Mouse (Mus musculus) left cerebral cortex, postnatal 25 days (tissue): ENCODE data around the gene Kcnk2. TPM values are rescaled to one million over a fixed set of nuclear protein-coding genes. Genes with fewer than 3 reads are reported as not detected.
"Not testable (repeated sequence)": the region's sequence is repeated elsewhere in the genome, so short reads cannot be mapped to it uniquely, and the experiment has no call there.

ENCODE experiments used
- DNase-seq, 2 experiments: peaks; one replicate each; pipeline ENCODE4 v3.0.0; 2022; ENCODE audit warnings: low spot score in 2 of 2, mixed read lengths in 1 of 2
- intact Hi-C: fragments of 180-260 bp; cut with DNase I; formaldehyde crosslinking; loops from one replicate; pipeline ENCODE4 v1.15.1; 2025
- total RNA-seq, 2 experiments: library from RNA; stranded (reverse); gene quantifications; 2 replicates each; pipeline ENCODE4 v1.2.3; 2021

Kcnk2 gene
- total RNA-seq, 2 experiments from 2014 or later = 54.9 to 66.3 TPM

DNA sequence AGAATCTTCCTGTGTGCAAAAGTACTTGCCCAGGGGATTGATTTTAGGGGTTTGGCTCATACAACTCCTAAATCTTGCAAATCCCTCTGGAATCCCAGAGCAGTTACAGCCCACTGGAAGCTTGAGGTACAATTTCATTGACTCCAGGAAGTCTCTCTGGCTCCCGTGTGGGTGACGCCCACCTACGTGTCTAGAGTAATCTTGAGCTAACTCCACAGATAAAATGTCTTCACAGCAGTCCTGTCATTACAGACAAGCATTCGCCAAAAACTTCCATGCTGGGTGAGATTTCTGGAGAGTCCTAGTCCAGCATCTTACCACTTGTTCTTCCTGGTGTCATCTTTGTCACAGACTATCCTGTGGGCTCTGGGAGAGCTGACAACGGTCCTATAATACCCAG lies 56.9 kb downstream of the Kcnk2 start:
- peak in 1 of 2 experiments; percentile 66 for DNase-seq
- intact Hi-C loops = loop anchor here (2.0 to 10.0 kb wide), 2 partner anchors 180 to 288 kb away; no protein-coding TSS in a partner anchor

GRCm38 (mm10) chr1:189343301-189344251 lies 58.5 kb downstream of the Kcnk2 start:
- intact Hi-C loops = loop anchor here (2.0 to 10.0 kb wide), 5 partner anchors 55 to 316 kb away; no protein-coding TSS in a partner anchor
- peak; percentile 60 to 62 for DNase-seq

DNA sequence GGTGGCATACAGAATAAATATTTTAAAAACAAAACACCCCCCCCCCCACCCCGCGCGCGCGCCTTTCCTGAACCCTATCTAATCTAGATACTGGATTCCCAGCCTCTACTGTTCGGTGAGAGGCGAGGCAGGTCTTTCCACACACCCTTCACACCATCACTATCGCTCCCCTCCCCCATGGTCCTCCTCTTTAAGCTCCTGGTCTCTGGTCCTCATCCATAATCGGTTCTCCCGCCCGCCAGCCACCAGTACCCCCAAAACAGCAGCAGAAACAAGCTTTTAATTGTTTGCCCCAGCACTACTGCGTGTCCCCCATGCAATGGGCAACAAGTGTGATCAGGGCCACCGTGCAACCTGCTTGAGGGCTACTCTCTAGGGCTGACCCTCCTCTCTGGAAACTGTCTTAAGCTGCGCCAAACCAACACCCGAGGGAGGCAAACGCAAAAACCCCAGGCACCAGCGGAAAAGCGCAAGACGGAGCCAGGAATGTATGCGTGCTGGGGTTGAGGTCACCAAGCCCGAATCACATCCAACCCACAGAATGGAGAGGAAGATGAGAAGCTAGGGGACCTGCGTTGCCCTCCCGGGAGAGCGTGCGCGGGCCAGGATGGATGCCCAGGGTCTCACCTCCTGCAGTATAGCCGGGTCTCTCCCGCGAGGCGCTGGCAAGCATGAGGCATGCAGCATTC lies 59.5 kb downstream of the Kcnk2 start:
- intact Hi-C loops = loop anchor here (2.0 to 10.0 kb wide), 4 partner anchors 54 to 315 kb away; no protein-coding TSS in a partner anchor
- peak; percentile 27 to 30 for DNase-seq

- DNase-seq = peak in 1 of 2 experiments; percentile 25
- intact Hi-C loops = loop anchor here (5.0 to 10.0 kb wide), 2 partner anchors 183 to 314 kb away; no protein-coding TSS in a partner anchor
Measured at GRCm38 (mm10) chr1:189341381-189341917, 60.6 kb downstream of the Kcnk2 start.

DNA sequence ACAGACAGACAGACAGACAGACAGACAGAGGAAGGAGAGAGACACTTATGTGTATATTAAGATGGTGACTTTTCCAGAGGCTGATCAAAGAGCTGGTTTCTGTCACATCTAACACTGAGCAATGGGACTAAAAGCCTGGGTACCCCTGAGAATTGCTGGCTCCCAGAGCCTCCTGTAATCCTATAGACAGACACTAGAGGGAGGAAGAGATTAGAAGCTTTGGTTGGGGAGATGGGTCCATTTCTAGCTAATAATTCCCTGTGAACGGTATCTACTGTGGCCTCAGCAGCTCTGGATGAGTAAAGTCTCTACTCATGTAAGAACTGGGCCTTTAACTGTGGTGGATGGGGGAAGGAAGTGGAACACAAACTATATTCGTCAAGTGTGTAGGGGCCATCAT lies 86.2 kb downstream of the Kcnk2 start:
- intact Hi-C loops = no loop called here
- no peak for DNase-seq

- no peak for DNase-seq
- intact Hi-C loops = no loop called here
Measured at GRCm38 (mm10) chr1:189314495-189314894, 87.6 kb downstream of the Kcnk2 start.

GRCm38 (mm10) chr1:189313750-189314149 lies 88.3 kb downstream of the Kcnk2 start:
- DNase-seq = no peak
- intact Hi-C loops = no loop called here

- intact Hi-C loops = no loop called here
- DNase-seq = no peak
Measured at GRCm38 (mm10) chr1:189310145-189310544, 91.9 kb downstream of the Kcnk2 start.

GRCm38 (mm10) chr1:189304988-189305522 lies 97.0 kb downstream of the Kcnk2 start:
- intact Hi-C loops = no loop called here
- DNase-seq = no peak

DNA sequence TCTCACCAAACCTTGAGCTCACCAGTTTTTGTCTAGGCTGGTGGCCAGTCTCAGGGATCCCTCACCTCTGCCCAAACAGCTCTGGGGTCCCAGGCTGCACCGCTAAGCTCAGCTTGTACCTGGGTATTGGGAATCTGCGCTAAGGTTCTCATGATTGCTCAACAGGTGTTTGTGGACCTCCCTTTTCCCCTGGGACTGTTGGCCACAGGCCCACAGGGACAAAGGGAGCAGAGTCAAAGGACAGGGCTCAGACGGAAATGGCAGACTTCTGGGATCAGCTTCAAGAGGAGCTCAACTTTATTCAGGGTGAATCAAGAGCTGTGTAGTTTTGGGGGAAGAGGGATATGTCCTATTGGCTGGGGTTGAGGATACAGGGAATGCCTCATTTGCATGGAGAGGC lies 99.1 kb downstream of the Kcnk2 start:
- DNase-seq = no peak
- intact Hi-C loops = no loop called here

GRCm38 (mm10) chr1:189293679-189294406 lies 108.2 kb downstream of the Kcnk2 start:
- intact Hi-C loops = loop anchor here (5.0 kb wide), 1 partner anchor 257 kb away; no protein-coding TSS in a partner anchor
- no peak for DNase-seq

- peak; percentile 54 to 81 for DNase-seq
- intact Hi-C loops = loop anchor here (5.0 kb wide), 1 partner anchor 254 kb away; no protein-coding TSS in a partner anchor
Measured at GRCm38 (mm10) chr1:189290885-189291284, 111.2 kb downstream of the Kcnk2 start.

DNA sequence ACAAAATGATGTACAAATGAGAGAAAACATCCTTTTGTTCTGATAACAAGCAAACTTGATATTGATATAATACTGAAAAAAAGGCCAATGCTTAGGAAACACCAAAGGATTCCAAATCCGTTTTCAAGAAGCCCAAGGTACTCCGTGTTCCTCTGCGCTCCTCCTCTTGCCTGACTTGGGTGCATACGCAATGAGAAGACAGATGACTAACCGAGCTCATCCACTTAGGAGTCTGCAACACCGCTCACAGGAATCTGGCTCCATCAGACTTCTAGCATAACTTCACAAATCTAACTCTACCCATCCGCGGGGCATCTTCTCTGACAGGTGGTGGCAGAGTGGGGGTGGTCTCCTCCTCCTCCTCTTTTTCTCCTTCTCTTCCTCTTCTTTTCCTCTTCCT lies 113.1 kb downstream of the Kcnk2 start:
- intact Hi-C loops = loop anchor here (2.0 kb wide), 1 partner anchor 54 kb away; no protein-coding TSS in a partner anchor
- peak in 1 of 2 experiments; percentile 55 for DNase-seq

DNA sequence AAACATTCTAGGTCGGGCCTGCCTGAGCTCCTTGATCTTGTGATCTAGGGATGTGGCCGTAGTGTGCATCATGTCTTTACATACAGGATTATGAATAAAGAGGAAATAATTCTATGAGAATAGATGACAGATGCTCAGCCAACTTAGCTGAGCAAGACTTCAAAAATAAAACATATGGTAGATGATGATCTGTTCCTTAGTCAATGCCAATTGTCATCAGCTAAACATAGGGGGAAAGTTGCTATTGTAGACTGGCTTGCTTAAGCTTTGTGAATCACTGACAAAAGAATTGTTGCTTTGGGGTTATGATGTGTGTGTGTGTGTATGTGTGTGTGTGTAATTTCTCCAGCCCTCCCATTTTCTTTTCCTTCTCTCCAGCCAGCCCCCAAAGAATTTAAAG lies 129.8 kb downstream of the Kcnk2 start:
- intact Hi-C loops = no loop called here
- peak in 1 of 2 experiments; percentile 57 for DNase-seq

GRCm38 (mm10) chr1:189253631-189254030 lies 148.4 kb downstream of the Kcnk2 start:
- intact Hi-C loops = no loop called here

DNA sequence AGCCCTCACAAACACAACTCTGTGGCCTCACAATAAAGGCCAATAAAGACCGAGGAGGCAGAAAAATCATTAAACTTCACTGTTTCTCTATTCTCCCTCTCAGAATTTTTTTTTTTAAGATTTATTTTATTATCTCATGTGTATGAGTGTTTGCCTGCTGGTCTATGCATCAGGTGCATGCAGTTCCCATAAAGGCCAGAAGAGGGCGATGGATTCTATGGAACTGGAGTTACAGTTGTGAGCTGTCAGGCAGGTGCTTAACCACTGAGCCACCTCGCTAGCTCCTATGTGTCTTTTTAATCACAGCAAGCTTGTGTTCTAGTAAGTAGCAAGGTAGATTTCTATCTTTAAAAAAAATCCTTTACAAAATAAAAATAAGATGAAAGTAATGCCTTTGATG lies 148.9 kb downstream of the Kcnk2 start:
- no peak for DNase-seq
- intact Hi-C loops = no loop called here

More at GRCm38 (mm10) chr1:189253631-189254030, 148.4 kb downstream of the Kcnk2 start:
- DNase-seq = no peak

- DNase-seq, intact Hi-C loops: not testable (repeated sequence)
Measured at GRCm38 (mm10) chr1:189243206-189243605, 158.9 kb downstream of the Kcnk2 start.

DNA sequence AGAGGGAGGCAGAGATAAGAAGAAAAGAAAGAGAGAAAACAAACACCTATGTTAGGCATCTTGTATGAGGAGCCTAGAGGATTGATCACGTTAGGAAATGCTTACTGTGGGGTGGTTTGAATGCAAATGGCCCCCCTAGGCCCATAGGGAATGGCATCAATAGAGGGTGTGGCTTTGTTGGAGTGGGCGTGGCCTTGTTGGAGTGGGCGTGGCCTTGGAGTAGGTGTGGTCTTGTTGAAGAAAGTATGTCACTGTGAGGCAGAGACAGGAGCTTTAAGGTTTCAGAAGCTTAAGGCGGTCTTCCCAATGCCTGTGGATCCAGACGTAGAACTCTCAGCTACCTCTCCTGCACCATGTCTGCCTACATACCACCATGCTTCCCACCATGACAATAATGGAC lies 166.8 kb downstream of the Kcnk2 start:
- no peak for DNase-seq
- intact Hi-C loops = no loop called here

- intact Hi-C loops = no loop called here
- DNase-seq = peak in 1 of 2 experiments; percentile 43
Measured at GRCm38 (mm10) chr1:189232829-189233228, 169.2 kb downstream of the Kcnk2 start.
